Mouse (Mus musculus): ENCODE measurements at regions not wholly inside any gene's neighbourhood (a gene's known extent, or its start where the extent isn't known, plus 50 kb on each side); places are given as distances from the start of the nearest gene placed in this dataset.

DNA sequence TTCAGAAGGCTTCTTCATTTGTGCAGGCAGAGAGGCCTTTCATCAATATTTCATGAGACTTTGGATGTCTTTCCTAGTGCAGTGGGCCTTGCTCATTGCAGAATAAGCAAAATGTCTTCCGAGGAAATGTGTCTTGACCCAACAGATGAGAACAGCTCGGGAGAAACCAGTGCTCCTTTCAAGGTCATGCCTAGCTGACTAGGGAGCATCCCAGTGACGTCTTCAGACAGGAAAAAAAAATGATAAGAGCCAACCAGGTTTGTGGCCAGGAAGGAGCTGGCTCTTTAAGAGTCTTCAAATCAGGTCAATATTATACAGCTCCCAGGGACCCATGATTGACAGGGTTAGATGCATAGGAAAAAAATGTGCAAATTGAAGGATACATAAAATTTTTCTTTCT lies 224.9 kb upstream of the Sox11 start:
- TF ChIP-seq CTCF (IDR thresholded peaks at IDR 0.05; ENCODE audit: borderline replicate concordance, insufficient read depth, low read depth, low read length), result no peak
- no peak for TF ChIP-seq POLR2A (IDR thresholded peaks at IDR 0.05; ENCODE audit: borderline replicate concordance, insufficient read depth, low read length)
